Mouse (Mus musculus) brain, embryonic 14.5 days (tissue): ENCODE measurements at regions not wholly inside any gene's neighbourhood (a gene's known extent, or its start where the extent isn't known, plus 50 kb on each side); places are given as distances from the start of the nearest gene placed in this dataset.

Experiments
- CTCF ChIP-seq: fragments of 200-500 bp; IDR thresholded peaks from 2 replicates; pipeline ENCODE4 v1.5.1; 2012; ENCODE audit warnings: inconsistent platforms, mild to moderate bottlenecking, moderate library complexity, borderline replicate concordance; ENCODE audit not compliant: insufficient read depth, insufficient read length; ENCODE audit errors: extremely low read depth
- POLR2A ChIP-seq: fragments of 200-500 bp; IDR thresholded peaks from 2 replicates; pipeline ENCODE4 v1.6.1; 2012; ENCODE audit warnings: mild to moderate bottlenecking, inconsistent platforms, borderline replicate concordance; ENCODE audit not compliant: poor library complexity, insufficient read depth, insufficient read length, severe bottlenecking; ENCODE audit errors: extremely low read depth

DNA sequence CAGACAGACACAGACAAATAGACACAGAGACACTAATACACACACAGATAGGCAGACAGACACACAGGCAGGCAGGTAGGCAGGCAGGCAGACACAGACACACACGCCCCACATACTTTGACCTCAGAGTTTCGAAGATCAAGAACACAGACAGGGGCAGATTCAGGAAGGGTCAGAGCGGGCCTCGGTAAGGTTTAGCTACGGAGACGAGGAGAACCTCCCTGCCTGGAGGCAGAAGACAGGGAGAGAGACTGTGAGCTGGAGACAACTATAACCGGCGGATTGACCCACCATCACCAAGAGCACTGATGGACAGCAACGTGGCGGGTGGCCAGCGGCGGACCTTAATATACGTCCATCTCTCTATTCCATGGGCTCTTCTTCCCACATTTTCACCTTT, 50.1 kb upstream of the Foxp4 start:
- TF ChIP-seq CTCF: no peak
- TF ChIP-seq POLR2A: no peak
